8 mouse cellular contexts compared by ENCODE assay signal in the genomic region with DNA sequence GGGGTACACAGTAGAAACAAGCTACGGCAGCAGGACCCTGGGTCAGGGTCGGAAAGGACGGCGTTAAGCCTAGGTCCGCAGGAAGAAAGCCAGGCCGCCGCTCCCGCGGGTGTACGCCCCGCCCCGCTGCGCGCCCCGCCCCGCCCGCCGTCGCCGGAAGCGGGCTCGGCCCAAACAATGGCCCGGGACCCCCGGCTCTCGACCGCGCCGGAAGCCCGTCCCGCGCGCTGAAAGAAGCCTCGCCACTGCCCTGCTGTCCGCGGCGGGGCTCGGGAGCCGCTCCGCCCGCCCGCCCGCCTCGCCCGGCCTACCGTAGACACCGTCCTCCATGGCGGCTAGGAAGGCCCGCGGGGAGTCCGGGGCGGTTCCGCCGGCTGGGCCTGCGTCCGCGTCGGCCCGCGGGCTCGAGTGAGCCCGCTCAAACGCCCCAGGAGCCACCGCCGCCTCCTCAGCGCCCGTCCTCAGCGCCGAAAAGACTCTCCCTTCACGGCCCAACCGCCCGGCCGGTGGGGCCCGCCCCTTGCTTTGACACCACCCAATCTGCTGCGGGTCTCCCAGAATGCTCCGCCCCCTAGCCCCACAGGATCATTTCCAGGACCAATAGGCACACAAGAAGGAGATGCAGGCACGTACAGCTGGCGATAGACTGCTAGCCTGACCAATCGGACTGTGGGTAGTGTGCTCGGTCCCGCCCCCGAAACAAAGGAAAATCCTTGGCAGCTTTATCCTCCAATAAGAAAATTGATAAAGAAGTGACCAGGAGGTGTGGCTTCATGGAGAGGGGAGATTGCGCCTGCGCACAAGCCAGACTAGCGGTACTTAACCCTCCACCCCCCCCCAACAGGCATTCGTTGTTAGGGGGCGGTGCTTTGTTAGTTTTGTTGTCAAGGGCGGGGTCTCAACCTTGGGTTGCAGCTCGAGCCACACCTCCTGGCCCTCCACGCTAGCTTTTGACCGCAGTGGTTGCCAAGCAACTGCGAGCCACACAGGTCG. TPM values are rescaled to one million over a fixed set of nuclear protein-coding genes. Genes with fewer than 3 reads are reported as not detected.
DNase-seq lines count a peak whose midpoint lies in the region; ATAC-seq lines count a peak whose summit lies in the region.

TSS of gene Cyth2 (minus strand) at position 795 of the 993 bp plus-strand sequence.

- H3K4me1 ChIP-seq in hindbrain, embryonic 16.5 days (ENCODE audit: control insufficient read depth, insufficient read depth, low read depth, low read length), result peaks cover 25% of the 10 kb centered on the region

- H3K79me2 ChIP-seq in macrophage (ENCODE audit: inconsistent target), result peaks cover 19% of the 10 kb centered on the region

- peaks cover 36% of the 10 kb centered on the region for H3K36me3 ChIP-seq in hindbrain, embryonic 16.5 days (ENCODE audit: control insufficient read depth, insufficient read depth, low read length)
- peaks cover 33% of the 10 kb centered on the region for H3K36me3 ChIP-seq in macrophage (ENCODE audit: inconsistent target)

- peak; percentile 98 for DNase-seq in WW6 (ENCODE audit: low read depth, low spot score)
- peak; percentile 96 to 98 for DNase-seq in cerebellum, postnatal 4 days (ENCODE audit: low spot score in 2 of 2)
- peak; percentile 100 for DNase-seq in gastrocnemius, adult 18-20 months (ENCODE audit: low spot score)
- peak; percentile 98 for DNase-seq in left cerebral cortex, adult 18-20 months (ENCODE audit: low spot score in 2 of 2)
- peak; percentile 99 for DNase-seq in right cerebral cortex, adult 18-20 months
- DNase-seq in urinary bladder, postnatal 10 days (ENCODE audit: low spot score), result peak; percentile 95

- H3K27me3 ChIP-seq in hindbrain, embryonic 16.5 days (replicated peaks; ENCODE audit: control insufficient read depth, insufficient read depth, low read length), result no peaks in the 10 kb centered on the region

- H3K4me2 ChIP-seq in hindbrain, embryonic 16.5 days (ENCODE audit: low read length), result peak within 1 kb of the TSS; percentile 77

- peak; percentile 99 for ATAC-seq in hindbrain, embryonic 16.5 days

- whole genome bisulfite sequencing in hindbrain, embryonic 16.5 days, result under 1% methylated on average over 66 of the region's 92 CpGs
- WGBS in macrophage (ENCODE audit: missing documents), result 1% methylated on average over 89 of the region's 92 CpGs

- peak within 1 kb of the TSS; percentile 98 for H3K4me3 ChIP-seq in hindbrain, embryonic 16.5 days (ENCODE audit: low read length)
- peak within 1 kb of the TSS; percentile 79 for H3K4me3 ChIP-seq in macrophage (ENCODE audit: inconsistent target)

- no peaks in the 10 kb centered on the region for H3K9me3 ChIP-seq in hindbrain, embryonic 16.5 days (ENCODE audit: control insufficient read depth, low read length)

- H3K9ac ChIP-seq in hindbrain, embryonic 16.5 days (ENCODE audit: low read depth, low read length), result peak within 1 kb of the TSS; percentile 100

- peak within 1 kb of the TSS; percentile 100 for H3K27ac ChIP-seq in hindbrain, embryonic 16.5 days (ENCODE audit: low read depth, low read length)
- no peak within 1 kb of the TSS for H3K27ac ChIP-seq in macrophage

RNA-seq across cellular contexts. Expression of gene Cyth2, which starts in this region (rescaled TPM):
- total RNA-seq in gastrocnemius, adult 18-20 months (2021), result 10 to 100 TPM; 25.3 to 34.6 TPM
- 243 TPM in 2 replicates for polyA plus RNA-seq in hindbrain, embryonic 16.5 days (2015; fragmentation: Nextera tagmentation; extraction: Ambion mirVana)
- total RNA-seq in left cerebral cortex, adult 18-20 months (2021), result 100 to 1,000 TPM; 191 to 210 TPM
- total RNA-seq in macrophage (2018; cell fraction: chromatin; rRNA removed), result 100 to 1,000 TPM in 1 of 26 experiments, 10 to 100 TPM in 25; 40.9 to 103 (median 64.7) TPM
- total RNA-seq in macrophage (2018; cell fraction: cytosol; rRNA removed), result 10 to 100 TPM; 45.3 to 73.2 (median 59.6) TPM
- 10 to 100 TPM; 40.4 to 93.8 (median 58.8) TPM for total RNA-seq in macrophage (2018; cell fraction: nucleus; rRNA removed)
- polyA plus RNA-seq in macrophage (2018), result 42.8 to 66.2 TPM (median 50.0 TPM) in 3 replicates

Comparison
In these comparisons a context has a peak if more than half of its experiments do, and no peak if none do; other contexts are left out.
1. RNA of gene Cyth2 (total RNA-seq): 191 to 210 TPM in left cerebral cortex, adult 18-20 months; 25.3 to 34.6 TPM in gastrocnemius, adult 18-20 months; every median in the first group is over 4 times any median in the second.
2. Peak in every context shown above with its lines, with median percentiles within 50 percentile points of each other: DNase-seq.